Mouse (Mus musculus): ENCODE measurements around the gene Ugt1a9.
"Not testable (repeated sequence)": the region's sequence is repeated elsewhere in the genome, so short reads cannot be mapped to it uniquely, and the experiment has no call there.

The Ugt1a9 gene

DNA sequence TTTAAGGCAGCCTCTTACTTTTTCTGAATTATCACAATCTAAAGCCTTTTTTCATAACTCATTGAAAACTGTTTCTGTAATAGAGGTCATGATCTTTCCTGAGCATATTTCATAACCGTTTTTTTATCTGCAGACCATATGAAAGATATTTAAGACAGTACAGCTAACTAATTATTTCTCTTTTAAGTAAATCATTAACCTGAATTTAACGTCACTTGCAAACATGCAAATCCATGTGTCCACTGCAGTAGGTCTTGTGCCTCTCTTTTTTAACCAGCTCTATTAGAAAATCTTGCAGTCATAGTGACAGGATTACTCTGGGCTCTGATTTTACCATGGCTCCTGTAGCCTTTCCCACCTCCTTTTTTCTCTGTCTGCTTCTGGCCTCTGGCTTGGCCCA lies at the start of gene Ugt1a9:
Gene Ugt1a9 (plus strand): TSS at position 306 of the 400 bp plus-strand sequence.
- DNase-seq = no peak

DNA sequence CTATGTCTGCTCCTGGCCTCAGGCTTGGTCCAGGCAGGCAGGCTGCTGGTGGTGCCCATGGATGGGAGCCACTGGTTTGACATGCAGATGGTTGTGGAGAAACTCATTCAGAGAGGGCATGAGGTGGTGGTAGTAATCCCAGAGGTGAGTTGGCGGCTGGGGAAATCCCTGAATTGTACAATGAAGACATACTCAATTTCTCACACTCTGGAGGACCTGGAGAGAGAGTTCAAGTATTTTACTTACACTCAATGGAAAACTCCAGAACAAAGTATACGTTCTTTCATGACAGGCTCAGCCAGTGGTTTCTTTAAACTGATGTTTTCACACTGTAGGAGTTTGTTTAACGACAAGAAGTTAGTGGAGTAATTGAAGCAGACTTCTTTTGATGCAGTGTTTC lies 45.4 kb upstream of the Ugt1a9 start:
- DNase-seq = not testable (repeated sequence)

DNA sequence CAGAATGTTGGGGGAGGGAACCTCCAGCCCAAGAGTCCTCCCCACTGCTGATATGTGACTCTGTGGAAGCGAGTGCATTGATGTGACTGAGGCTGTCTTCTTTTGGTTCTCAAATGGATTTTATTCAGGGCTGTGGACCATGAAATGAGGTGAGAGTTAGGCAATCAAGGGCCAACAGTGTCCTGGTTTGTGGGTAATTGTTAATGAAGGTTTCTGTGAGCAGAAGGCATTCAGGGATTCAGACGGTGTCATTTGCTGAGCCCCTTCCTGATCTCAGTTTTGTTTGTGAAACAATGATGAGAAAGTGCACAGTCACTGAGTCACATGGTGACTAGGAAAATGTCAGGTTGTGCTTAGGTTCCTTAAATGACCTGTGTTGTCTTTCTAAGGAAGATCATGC lies 27.6 kb upstream of the Ugt1a9 start:
- peak; percentile 36 for DNase-seq

DNA sequence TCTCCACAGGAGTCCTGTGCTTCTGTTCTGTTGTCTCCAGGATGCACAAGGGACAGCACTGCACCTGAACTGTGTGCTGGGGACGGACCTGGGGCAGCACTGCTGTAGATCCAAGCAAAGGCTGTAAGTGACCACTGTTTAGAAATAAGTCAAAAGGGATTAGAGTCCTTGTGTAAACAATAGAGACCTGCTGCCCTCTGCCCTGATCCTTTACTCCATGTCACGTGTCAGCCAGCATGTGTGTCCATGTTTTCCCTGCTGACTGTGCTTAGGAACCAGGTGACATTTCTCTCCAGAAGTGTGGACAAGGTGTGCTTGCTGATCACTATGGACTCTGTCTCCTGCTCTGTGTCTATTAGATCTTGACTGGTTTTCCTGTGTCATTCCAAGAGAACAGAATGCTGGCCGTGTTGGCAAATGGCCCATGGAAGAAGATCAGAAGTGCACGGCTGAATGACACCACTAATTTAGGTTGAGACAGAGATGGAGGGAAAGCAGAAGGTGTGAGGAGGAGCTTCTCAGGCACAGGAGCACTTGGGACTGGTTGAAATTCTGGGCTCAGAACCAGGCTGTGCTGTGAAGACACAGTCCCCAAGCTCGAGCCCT lies 25.7 kb upstream of the Ugt1a9 start:
- peak; percentile 10 for DNase-seq

DNA sequence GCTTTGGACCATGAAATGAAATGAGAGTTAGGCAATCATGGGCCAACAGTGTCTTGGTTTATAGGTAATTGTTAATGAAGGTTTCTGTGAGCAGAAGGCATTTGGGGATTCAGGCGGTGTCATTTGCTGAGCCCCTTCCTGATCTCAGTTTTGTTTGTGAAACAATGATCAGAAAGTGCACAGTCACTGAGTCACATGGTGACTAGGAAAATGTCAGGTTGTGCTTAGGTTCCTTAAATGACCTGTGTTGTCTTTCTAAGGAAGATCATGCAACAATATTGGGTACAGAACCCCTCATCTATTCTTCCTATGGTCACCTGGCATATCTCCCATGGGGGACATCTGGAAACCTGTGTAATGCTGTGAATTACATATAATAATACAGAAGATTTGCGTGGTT lies 23.2 kb upstream of the Ugt1a9 start:
- DNase-seq = not testable (repeated sequence)

DNA sequence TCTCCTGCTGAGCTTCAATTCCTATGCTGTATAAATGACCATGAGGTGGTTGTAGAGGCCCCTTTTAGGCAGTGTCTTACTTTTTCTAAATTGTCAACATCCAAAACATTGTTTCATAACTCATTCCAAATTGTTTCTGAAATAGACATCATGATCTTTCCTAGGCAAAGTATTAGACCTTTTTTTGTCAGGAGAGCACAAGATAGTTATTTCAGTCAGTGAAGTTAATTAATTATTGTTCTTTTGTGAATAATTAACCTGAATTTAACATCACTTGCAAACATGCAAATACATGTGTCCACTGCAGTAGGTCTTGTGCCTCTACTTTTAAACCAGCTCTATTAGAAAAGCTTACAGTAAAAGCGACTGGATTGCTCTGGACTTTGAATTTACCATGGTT lies 15.5 kb upstream of the Ugt1a9 start, which contains the start of gene Ugt1a10:
Gene Ugt1a10 (plus strand): TSS at position 301 of the 400 bp plus-strand sequence.
- no peak for DNase-seq

DNA sequence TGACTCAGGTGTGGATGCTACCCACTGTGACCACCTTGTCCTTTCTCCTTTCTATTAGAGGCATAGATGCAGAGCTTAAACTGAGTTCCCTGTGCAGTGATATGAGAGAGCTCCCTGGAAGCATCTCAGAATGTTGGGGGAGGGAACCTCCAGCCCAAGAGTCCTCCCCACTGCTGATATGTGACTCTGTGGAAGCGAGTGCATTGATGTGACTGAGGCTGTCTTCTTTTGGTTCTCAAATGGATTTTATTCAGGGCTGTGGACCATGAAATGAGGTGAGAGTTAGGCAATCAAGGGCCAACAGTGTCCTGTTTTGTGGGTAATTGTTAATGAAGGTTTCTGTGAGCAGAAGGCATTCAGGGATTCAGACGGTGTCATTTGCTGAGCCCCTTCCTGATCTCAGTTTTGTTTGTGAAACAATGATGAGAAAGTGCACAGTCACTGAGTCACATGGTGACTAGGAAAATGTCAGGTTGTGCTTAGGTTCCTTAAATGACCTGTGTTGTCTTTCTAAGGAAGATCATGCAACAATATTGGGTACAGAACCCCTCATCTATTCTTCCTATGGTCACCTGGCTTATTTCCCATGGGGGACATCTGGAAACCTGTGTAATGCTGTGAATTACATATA lies 4.0 kb upstream of the Ugt1a9 start:
- not testable (repeated sequence) for DNase-seq

DNA sequence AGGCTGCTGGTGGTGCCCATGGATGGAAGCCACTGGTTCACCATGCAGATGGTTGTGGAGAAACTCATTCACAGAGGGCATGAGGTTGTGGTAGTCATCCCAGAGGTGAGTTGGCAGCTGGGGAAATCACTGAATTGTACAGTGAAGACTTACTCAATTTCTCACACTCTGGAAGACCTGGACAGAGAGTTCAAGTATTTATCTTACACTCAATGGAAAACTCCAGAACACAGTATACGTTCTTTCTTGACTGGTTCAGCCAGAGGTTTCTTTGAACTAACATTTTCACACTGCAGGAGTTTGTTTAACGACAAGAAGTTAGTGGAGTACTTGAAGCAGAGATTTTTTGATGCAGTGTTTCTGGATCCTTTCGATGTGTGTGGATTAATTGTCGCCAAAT lies 302 bp downstream of the Ugt1a9 start:
- DNase-seq = no peak

DNA sequence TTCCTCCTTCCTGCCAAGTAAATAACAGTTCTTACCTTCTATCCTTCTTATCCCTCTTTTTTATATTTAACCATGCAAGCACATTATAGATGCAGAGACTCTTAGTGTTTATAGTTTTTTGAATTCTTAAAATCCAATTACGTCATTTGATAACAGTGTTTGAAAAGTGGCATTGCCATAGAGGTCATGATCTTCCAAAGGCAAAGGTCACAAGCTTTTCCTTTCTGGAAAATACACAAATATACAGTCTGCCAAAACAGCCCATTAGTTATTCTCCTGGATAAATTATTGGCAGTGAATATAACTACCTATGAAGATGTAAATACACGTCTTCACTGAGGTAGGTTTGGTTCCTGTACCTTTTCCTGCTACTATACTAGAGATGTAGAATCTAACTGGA lies 3.9 kb downstream of the Ugt1a9 start:
- DNase-seq = no peak

DNA sequence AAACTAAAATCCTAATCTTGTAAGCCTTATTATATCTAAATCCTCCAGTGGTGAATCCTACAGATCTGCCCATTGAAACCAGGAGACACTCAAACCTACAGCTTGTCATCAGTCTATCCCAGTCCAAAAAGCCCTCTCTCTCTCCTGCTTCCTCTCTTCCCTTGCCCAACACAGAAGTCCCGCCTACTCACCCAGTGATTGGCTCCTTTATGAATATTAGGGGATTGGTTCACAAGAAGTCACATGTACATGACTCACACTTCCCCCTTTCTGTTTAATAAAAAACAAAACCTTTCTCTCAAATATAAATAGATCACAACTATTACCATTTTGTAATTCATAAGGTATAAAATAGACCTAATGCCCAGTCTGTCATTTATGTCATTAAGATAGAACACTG lies 6.5 kb downstream of the Ugt1a9 start:
- DNase-seq = no peak

DNA sequence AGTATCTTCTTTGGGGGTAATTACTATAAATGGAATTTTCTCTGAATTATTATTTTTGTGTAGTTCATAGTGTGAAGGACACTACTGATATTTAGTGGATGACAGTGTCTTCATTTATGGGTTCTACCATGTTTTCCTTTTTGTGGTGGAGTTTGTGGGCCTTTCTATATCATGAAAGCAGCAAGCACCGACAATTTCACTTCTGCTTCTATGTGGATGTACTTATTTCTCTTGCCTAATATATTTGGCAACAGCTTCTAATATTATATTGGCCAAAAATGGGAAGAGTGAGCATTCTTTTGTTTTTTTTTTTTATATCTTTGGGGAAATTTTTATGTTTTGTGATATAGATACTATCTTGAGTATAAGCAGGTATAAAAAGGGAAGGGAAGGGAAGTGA lies 11.1 kb downstream of the Ugt1a9 start:
- DNase-seq = no peak

DNA sequence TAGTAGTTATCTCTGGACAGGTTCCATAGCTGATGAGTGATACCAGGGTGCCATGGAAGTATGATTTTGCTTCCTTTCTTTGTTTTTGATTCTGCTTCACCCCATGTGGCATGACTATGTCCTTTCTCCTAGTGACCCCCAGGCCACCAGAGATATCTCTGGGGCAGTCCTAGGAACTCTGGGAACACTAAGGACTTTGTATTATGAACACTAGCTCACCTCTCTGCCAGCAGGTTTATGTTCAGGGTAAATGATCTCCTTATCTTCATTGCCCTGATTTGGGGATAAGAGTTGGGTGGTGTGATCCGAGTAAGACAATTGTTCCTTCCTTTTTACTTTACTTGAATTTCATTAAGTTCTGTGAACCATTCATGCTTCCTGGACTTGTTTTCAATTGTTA lies 15.5 kb downstream of the Ugt1a9 start:
- DNase-seq = no peak

DNA sequence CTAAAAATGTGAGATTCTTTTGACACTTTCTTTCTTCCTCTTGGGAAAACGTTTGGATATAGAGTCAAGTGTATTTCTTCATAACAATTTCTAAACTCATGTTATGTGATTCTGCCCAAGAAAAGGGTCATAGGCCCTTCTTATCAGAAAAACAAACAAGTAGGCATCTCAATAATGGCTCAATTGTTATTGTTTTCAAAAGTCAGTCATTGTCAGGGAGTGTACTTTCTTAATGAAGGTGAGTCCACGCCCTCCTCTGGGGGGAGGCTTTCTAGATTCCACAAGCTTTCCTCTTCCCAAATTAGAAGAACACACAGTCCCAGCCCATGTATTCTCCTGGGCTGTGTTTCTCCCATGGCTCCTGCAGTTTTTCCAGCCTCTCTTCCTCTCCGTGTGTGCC lies 16.9 kb downstream of the Ugt1a9 start, which contains the start of gene Ugt1a8:
Gene Ugt1a8 (plus strand): TSS at position 301 of the 400 bp plus-strand sequence.
- DNase-seq = no peak

DNA sequence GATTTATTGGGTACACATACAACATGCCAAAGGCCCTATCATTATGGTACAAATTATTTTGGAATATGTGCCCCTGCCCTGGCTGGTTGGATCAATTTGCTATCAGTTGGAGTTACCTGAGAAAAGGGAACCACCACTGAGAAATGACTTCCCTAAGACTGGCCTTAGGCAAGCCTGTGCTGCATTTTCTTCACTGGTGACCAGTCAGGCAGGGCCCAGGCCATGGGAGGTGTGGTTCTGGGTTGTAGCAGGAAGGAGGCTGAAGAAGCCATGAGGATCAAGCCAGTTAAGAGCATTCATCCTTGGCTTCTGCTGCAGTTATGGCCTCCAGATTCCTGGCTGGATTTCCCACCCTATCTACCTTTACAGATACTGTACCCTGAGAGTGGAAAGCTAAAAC lies 21.7 kb downstream of the Ugt1a9 start:
- no peak for DNase-seq

DNA sequence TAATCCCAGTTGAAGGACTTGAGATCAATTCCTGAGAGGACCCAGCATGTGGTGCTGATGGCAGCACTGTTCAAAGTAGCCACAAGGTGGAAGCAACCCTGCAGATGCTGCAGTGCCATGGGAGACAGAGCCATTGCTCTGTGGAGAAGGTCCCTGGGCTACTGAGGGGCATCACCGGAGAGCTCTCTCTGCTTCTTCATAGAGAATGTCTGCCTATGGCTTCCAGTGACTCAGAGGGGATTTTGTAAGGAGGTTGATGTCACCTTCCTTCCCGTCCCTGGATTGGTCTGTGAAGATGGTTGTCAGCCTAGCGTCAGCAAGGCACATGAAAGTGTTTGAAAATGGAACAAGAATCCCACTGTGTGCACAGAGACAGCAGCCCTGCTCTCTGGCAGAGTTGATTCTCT lies 23.7 kb downstream of the Ugt1a9 start:
- peak; percentile 30 for DNase-seq

DNA sequence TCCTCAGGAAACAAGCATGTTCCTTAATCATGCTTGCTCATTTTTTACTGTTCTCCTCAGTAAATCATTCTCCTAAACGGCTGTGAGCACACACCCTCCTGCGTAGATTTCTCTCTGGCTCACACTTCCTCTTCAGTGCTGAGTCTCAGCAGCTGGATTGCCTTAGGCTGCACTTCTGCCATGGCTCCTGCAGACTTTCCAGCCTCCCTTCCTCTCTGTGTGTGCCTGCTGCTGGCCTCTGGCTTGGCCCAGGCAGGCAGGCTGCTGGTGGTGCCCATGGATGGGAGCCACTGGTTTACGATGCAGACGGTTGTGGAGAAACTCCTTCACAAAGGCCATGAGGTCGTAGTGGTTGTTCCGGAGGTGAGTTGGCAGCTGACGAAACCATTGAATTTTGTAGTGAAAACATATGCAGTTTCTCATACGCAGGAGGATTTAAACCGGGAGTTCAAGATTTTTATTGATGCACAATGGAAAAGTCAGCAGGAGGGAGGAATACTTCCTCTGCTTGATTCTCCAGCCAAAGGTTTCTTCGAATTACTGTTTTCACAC lies 24.4 kb downstream of the Ugt1a9 start, which contains the start of gene Ugt1a7c:
Gene Ugt1a7c (plus strand): TSS at position 122 of the 552 bp plus-strand sequence.
- peak; percentile 21 for DNase-seq

DNA sequence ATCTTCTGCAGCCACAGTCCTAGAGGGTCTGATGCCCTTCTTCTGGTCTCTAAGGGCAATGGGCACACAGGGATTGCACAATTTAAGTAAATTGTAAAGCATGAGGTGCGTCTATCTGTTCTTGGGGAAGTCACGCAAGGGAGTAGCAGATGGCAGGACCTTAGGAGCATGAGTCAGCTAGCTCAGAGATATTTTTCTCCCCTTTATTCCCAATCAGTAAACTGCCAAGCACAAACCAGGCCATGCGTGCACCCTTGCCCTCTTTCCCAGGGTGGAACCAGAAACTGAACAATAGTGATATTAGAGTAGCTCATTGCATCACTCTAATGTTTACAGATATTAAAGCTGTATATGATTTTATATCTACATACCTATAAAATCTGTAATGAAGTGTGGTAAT lies 27.9 kb downstream of the Ugt1a9 start:
- not testable (repeated sequence) for DNase-seq

DNA sequence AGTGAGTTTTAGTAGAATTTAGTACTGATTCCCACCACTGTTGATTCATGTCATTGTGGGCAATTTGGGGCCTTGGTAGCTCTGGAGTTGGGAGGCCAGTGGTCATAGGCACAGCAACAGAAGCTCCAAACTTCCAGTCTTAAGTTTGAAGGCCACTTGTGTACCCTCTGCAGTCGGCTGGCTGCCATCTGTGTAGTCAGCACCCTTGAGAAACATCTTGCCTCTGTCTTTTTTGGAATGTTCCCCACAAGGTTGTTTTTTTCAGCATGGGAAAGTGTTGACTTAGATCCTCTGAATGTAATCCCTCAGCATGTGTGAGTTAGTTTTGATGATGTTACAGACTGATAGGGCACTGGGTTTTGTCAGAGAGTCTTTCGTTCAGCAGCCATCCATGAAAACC lies 29.1 kb downstream of the Ugt1a9 start:
- not testable (repeated sequence) for DNase-seq

DNA sequence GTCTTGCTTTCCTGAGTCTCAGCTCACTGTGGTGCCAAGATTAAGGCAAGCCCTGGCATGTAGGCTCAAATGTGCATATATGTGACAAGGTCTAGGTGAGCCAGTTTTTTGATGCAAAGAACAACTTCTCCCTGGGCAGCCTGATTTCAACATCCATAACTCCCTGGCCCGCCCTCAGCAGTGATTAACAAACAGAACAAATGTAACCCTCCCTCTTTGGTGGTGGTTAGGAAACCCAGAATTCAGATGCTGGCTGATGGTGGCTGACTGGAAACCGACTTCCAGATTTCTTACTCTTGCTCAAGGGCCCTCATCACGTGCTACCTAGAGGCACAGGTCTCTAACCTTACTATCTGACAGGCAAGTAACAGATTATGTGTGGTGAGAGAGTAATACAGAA lies 32.4 kb downstream of the Ugt1a9 start, which contains the start of gene Ugt1a6b:
Gene Ugt1a6b (plus strand): TSS at position 234 of the 400 bp plus-strand sequence.
- DNase-seq = not testable (repeated sequence)

DNA sequence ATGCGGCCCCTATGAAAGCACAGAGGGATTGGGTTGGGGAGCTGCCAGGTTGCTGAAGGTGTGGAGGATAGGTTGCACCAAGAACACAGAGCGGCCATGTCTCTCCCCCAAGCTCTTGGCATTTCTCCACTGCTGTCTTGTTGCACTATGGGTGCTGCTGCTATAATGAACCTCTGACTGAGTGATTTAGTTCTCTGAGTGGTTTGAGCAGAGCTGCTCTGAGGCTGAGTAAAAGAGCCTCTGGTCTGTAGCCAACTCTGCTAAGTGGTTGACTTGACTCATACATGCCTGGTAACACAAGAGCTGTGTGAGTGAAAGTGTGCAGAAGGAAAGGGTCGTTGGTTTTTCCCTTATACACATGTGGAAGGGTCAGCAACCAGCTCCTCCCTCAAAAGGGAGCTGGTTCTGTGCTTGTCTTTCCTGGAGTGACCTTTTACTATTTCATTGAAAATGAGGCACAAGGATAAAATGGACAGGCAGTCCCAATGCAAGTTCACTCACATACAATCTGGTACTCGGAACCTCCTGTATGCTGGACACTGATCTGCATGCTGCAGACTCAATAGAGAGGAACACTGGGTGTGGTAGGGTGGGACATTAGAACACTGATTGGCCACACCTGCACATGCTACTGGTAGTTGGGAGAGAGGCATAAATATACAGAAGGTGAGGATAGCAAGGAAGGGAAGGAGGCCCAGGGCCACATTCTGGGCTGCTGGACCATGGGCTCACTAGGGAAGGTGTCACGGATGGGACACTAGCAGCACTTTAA lies 33.3 kb downstream of the Ugt1a9 start:
- DNase-seq = not testable (repeated sequence)

DNA sequence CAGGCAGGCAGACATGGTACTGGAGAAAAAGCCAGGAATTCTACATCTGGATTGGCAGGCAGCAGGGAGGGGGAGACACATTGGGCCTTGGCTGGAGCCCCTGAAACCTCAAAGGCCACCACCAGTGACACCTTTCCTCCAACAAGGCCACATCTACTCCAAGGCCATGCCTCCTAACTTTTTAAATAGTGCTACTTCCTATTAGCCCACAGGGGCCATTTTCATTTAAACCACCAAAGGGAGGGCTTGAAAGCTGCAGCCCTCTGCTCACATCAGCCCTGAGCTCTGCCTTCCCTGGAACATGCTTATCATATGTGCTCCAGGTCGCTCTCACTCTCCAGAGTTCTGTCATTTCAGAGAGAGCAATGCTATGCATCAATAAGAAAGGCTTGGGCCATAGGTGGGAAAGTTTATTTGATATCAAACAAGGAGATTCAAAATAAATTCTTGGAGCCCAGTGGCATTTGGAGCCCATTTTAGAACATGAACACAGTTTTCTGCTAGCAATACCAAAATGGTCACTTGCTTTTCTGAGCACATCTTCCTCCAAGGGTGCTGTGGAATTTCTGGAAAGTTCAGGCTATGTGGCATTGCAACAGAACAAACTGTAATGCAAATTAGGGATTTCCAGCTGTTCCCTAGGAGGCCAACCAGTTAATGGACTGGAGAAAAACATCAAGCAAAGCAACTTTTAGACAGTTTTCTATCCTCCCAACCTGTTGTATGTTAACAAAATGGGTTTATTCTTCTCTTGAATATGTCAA lies 34.2 kb downstream of the Ugt1a9 start:
- no peak for DNase-seq

DNA sequence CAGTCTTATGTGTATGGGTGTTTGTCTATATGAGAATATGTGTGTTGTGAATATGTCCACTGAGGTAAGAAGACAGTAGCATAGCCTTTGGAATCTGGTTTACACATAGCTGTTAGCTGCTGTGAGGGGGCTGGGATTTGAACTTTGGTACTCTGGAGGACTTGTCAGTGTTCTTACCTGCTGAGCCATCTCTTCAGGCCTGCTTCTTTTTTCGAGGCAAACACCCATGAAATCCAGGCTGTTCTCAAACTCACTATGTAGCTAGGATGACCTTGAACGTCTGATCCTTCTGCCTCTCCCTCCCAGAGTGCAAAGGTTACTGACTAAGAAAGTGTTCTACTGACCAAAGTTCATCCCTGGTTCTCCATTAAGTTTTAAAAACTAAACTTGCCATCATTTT lies 35.1 kb downstream of the Ugt1a9 start:
- DNase-seq = peak; percentile 59

Measured in kidney, adult 11 months (tissue).